Mouse (Mus musculus) brain, embryonic 14.5 days (tissue): Measurements from ENCODE around the gene Kcnip1.

Source experiments
- CTCF ChIP-seq: fragments of 200-500 bp; IDR thresholded peaks from 2 replicates; pipeline ENCODE4 v1.5.1; 2012; ENCODE audit warnings: inconsistent platforms, mild to moderate bottlenecking, moderate library complexity, borderline replicate concordance; ENCODE audit not compliant: insufficient read depth, insufficient read length; ENCODE audit errors: extremely low read depth
- POLR2A ChIP-seq: fragments of 200-500 bp; IDR thresholded peaks from 2 replicates; pipeline ENCODE4 v1.6.1; 2012; ENCODE audit warnings: mild to moderate bottlenecking, inconsistent platforms, borderline replicate concordance; ENCODE audit not compliant: poor library complexity, insufficient read depth, insufficient read length, severe bottlenecking; ENCODE audit errors: extremely low read depth

DNA sequence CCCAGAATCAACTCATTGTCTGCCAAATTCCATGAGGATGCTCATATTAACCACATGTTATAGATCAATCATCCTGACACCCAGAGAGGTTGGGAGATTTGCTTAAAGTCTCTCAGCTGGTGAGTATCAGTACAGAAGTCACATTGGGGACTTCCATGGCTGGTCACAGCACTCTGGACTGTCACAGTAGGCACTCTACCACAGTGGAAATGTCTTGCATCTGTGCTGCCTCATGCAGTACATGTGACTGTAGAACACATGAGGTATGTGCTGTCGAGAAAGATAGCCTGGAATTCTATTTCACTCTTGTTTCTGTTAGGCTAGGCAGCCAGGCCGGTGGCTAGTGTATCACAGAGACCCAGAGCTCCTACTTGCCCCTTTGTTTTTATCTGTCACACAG, 41.8 kb upstream of the Kcnip1 start:
- TF ChIP-seq CTCF (no peak), POLR2A (no peak)
